Mouse (Mus musculus) embryonic fibroblast, embryonic 13.5 days (primary cell): Measurements from ENCODE around the gene Rgs16.

Experiments used
- CTCF ChIP-seq: IDR thresholded peaks from 2 replicates; pipeline ENCODE4 v1.5.1; 2011; ENCODE audit warnings: mild to moderate bottlenecking, control low read depth, low read length, moderate library complexity, borderline replicate concordance; ENCODE audit not compliant: insufficient read depth
- POLR2A ChIP-seq: IDR thresholded peaks from 2 replicates; pipeline ENCODE4 v1.6.1; 2011; ENCODE audit warnings: low read depth, mild to moderate bottlenecking, control low read depth, low read length, moderate library complexity

DNA sequence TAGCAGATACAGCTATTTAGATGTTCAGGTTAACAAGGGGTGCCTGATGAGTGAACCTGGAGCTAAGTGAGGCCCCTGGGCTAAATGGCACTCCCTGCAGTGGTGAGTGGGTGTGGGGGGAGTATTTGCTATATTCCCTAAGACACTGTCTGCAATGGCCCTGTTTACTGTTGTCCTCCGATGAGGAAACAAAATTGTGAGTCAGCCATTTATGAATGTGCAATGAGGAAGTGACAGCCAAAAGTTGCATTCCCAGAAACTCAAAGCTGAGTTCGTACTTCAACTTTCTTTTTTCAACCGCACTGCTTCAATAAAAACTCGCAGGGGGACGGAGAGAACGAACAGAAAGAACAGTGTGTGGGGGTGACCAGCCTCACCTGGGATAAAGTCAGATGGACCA lies 12.4 kb downstream of the Rgs16 start:
- TF ChIP-seq CTCF (no peak), POLR2A (no peak)
